Mouse (Mus musculus) heart, embryonic 14.5 days (tissue): Measurements from ENCODE around the gene Eif4e3. TPM values are rescaled to one million over a fixed set of nuclear protein-coding genes. Genes with fewer than 3 reads are reported as not detected.

Source experiments
- ATAC-seq: fragments of 200-750 bp; cut with Nextera tagmentation; 2 replicates; pipeline ENCODE4 v1.8.0; 2017; ENCODE audit warnings: low read depth, moderate TSS enrichment; ENCODE audit not compliant: insufficient number of reproducible peaks, insufficient read depth, low FRiP score
- H3K27ac ChIP-seq, 2 experiments: fragments of 200-500 bp in 1 of 2; fragments of 300-500 bp in 1 of 2; sonication (generic) in 1 of 2; replicated peaks in 1 of 2; 2 replicates each; pipeline ENCODE4 v1.5.1; 2012 to 2014; ENCODE audit warnings: low read depth in 2 of 2, low read length in 2 of 2, control low read depth in 1 of 2, mild to moderate bottlenecking in 1 of 2, mixed read lengths in 1 of 2; ENCODE audit not compliant: control insufficient read depth in 1 of 2, insufficient read depth in 1 of 2
- H3K27me3 ChIP-seq: fragments of 300-500 bp; sonication (generic); 2 replicates; pipeline ENCODE4 v1.6.1; 2014; ENCODE audit warnings: mild to moderate bottlenecking, low read length, control low read depth; ENCODE audit not compliant: control insufficient read depth, insufficient read depth
- H3K36me3 ChIP-seq: fragments of 300-500 bp; sonication (generic); 2 replicates; pipeline ENCODE4 v1.6.1; 2014; ENCODE audit warnings: mild to moderate bottlenecking, control low read depth, low read length, mixed read lengths; ENCODE audit not compliant: control insufficient read depth, insufficient read depth
- H3K4me1 ChIP-seq, 2 experiments: fragments of 200-500 bp in 1 of 2; fragments of 300-500 bp in 1 of 2; sonication (generic) in 1 of 2; 2 replicates each; pipeline ENCODE4 v1.6.1; 2012 to 2014; ENCODE audit warnings: low read length in 2 of 2, control low read depth in 1 of 2, mixed read lengths in 1 of 2; ENCODE audit not compliant: control insufficient read depth in 2 of 2, insufficient read depth in 2 of 2
- H3K4me2 ChIP-seq: fragments of 300-500 bp; sonication (generic); 2 replicates; pipeline ENCODE4 v1.6.1; 2014; ENCODE audit warnings: mild to moderate bottlenecking, low read length
- H3K4me3 ChIP-seq, 2 experiments: fragments of 200-500 bp in 1 of 2; fragments of 300-500 bp in 1 of 2; sonication (generic) in 1 of 2; 2 replicates each; pipeline ENCODE4 v1.5.1; 2012 to 2014; ENCODE audit warnings: low read length in 2 of 2, mild to moderate bottlenecking in 2 of 2, control low read depth in 1 of 2, low read depth in 1 of 2, moderate library complexity in 1 of 2; ENCODE audit not compliant: control insufficient read depth in 1 of 2, insufficient read depth in 1 of 2
- H3K9ac ChIP-seq: fragments of 300-500 bp; sonication (generic); 2 replicates; pipeline ENCODE4 v1.6.1; 2014; ENCODE audit warnings: mild to moderate bottlenecking, low read length
- H3K9me3 ChIP-seq: fragments of 300-500 bp; sonication (generic); 2 replicates; pipeline ENCODE4 v1.6.1; 2016; ENCODE audit warnings: low read length, control low read depth; ENCODE audit not compliant: control insufficient read depth
- WGBS: fragments of 180-500 bp; shearing (Covaris S2); extraction: QIAGEN DNeasy Blood & Tissue Kit; methylation state at CpG from one replicate; pipeline ENCODE4 v1.1.7; 2014; 5-methylcytosine and 5-hydroxymethylcytosine counted together
- polyA plus RNA-seq: library from polyadenylated mRNA; unstranded; fragments of >200 nt; fragmentation: Nextera tagmentation; extraction: Ambion mirVana; gene quantifications from 2 replicates; pipeline ENCODE4 v1.2.1, GENCODE M21; 2014

The Eif4e3 gene
- polyA plus RNA-seq, 1 experiment from 2014 or later = 7.9 TPM

GRCm38 (mm10) chr6:99611866-99612265 lies 54.7 kb downstream of the Eif4e3 start:
- Histone ChIP-seq H3K4me2 (no peak overlapping the region), H3K4me1 (peaks cover 8 to 10% of the 10 kb centered on the region in 2 experiments; a peak in 3 of 4 replicates), H3K27ac (no peak overlapping the region), H3K9ac (no peak overlapping the region), H3K9me3 (no peaks in the 10 kb centered on the region), H3K36me3 (no peaks in the 10 kb centered on the region), H3K27me3 (no peaks in the 10 kb centered on the region), H3K4me3 (no peak overlapping the region)
- ATAC-seq = no peak
- WGBS = 46% methylated on average over 6 of the region's 6 CpGs

- no peak for ATAC-seq
- H3K36me3 ChIP-seq = no peaks in the 10 kb centered on the region
- no peaks in the 10 kb centered on the region for H3K27me3 ChIP-seq
- H3K4me3 ChIP-seq = no peak overlapping the region
- no peaks in the 10 kb centered on the region for H3K9me3 ChIP-seq
- H3K27ac ChIP-seq = no peak overlapping the region
- 46% methylated on average over 14 of the region's 14 CpGs for WGBS
- no peak overlapping the region for H3K9ac ChIP-seq
- H3K4me1 ChIP-seq = peaks cover 8 to 10% of the 10 kb centered on the region in 2 experiments; a peak in 3 of 4 replicates
- no peak overlapping the region for H3K4me2 ChIP-seq
These were observed 55.8 kb downstream of the Eif4e3 start for GRCm38 (mm10) chr6:99610454-99611427.

GRCm38 (mm10) chr6:99606079-99606478 lies 60.5 kb downstream of the Eif4e3 start:
- H3K27ac ChIP-seq = no peak overlapping the region
- H3K4me3 ChIP-seq = no peak overlapping the region
- peaks cover 0 to 8% of the 10 kb centered on the region in 2 experiments; a peak in 2 of 4 replicates for H3K4me1 ChIP-seq
- 77% methylated on average over 7 of the region's 7 CpGs for WGBS
- no peak overlapping the region for H3K9ac ChIP-seq
- H3K4me2 ChIP-seq = no peak overlapping the region
- H3K27me3 ChIP-seq = no peaks in the 10 kb centered on the region
- no peaks in the 10 kb centered on the region for H3K9me3 ChIP-seq
- H3K36me3 ChIP-seq = no peaks in the 10 kb centered on the region
- ATAC-seq = no peak

- no peak for ATAC-seq
- no peak overlapping the region for H3K4me3 ChIP-seq
- no peak overlapping the region for H3K9ac ChIP-seq
- H3K27ac ChIP-seq = 0 out of 4 replicates have a peak overlapping the region, but pooled peaks of 1 of the 2 experiments have one; percentile 21
- WGBS = 55% methylated on average over 2 of the region's 2 CpGs
- no peaks in the 10 kb centered on the region for H3K36me3 ChIP-seq
- H3K4me1 ChIP-seq = peaks cover 0 to 8% of the 10 kb centered on the region in 2 experiments; a peak in 1 of 4 replicates
- H3K27me3 ChIP-seq = no peaks in the 10 kb centered on the region
- no peak overlapping the region for H3K4me2 ChIP-seq
- H3K9me3 ChIP-seq = no peaks in the 10 kb centered on the region
These were observed 61.8 kb downstream of the Eif4e3 start for GRCm38 (mm10) chr6:99604758-99605157.

GRCm38 (mm10) chr6:99602434-99602833 lies 64.1 kb downstream of the Eif4e3 start:
- H3K27me3 ChIP-seq = no peaks in the 10 kb centered on the region
- no peak overlapping the region for H3K9ac ChIP-seq
- H3K4me2 ChIP-seq = no peak overlapping the region
- no peaks in the 10 kb centered on the region for H3K36me3 ChIP-seq
- ATAC-seq = no peak
- no peaks in the 10 kb centered on the region for H3K9me3 ChIP-seq
- peaks cover 0 to 8% of the 10 kb centered on the region in 2 experiments; a peak in 1 of 4 replicates for H3K4me1 ChIP-seq
- H3K4me3 ChIP-seq = no peak overlapping the region
- WGBS = 75% methylated on average over 7 of the region's 7 CpGs
- no peak overlapping the region for H3K27ac ChIP-seq

GRCm38 (mm10) chr6:99600886-99601285 lies 65.7 kb downstream of the Eif4e3 start:
- WGBS = 68% methylated on average over 8 of the region's 8 CpGs

GRCm38 (mm10) chr6:99600168-99600793 lies 66.3 kb downstream of the Eif4e3 start:
- ATAC-seq = no peak
- Histone ChIP-seq H3K9ac (no peak overlapping the region), H3K4me3 (no peak overlapping the region), H3K27ac (no peak overlapping the region), H3K27me3 (no peaks in the 10 kb centered on the region), H3K9me3 (no peaks in the 10 kb centered on the region), H3K36me3 (no peaks in the 10 kb centered on the region), H3K4me1 (peaks cover 0 to 8% of the 10 kb centered on the region in 2 experiments; a peak in 1 of 4 replicates), H3K4me2 (peak overlapping the region; percentile 47)
- 27% methylated on average over 10 of the region's 10 CpGs for WGBS

More at GRCm38 (mm10) chr6:99600886-99601285, 65.7 kb downstream of the Eif4e3 start:
- H3K9me3 ChIP-seq = no peaks in the 10 kb centered on the region
- no peak overlapping the region for H3K4me3 ChIP-seq
- H3K4me2 ChIP-seq = no peak overlapping the region
- ATAC-seq = no peak
- H3K36me3 ChIP-seq = no peaks in the 10 kb centered on the region
- H3K9ac ChIP-seq = no peak overlapping the region
- H3K27me3 ChIP-seq = no peaks in the 10 kb centered on the region
- H3K4me1 ChIP-seq = peaks cover 0 to 8% of the 10 kb centered on the region in 2 experiments; a peak in 1 of 4 replicates
- H3K27ac ChIP-seq = no peak overlapping the region
